Mouse (Mus musculus) hindbrain, embryonic 16.5 days (tissue): ENCODE data around the gene Skor1. TPM values are rescaled to one million over a fixed set of nuclear protein-coding genes. Genes with fewer than 3 reads are reported as not detected.

Experiments used
- ATAC-seq: fragments of 200-750 bp; cut with Nextera tagmentation; 2 replicates; pipeline ENCODE4 v1.8.0; 2017; ENCODE audit warnings: moderate TSS enrichment, moderate library complexity
- H3K27ac ChIP-seq: fragments of 300-500 bp; sonication (generic); 2 replicates; pipeline ENCODE4 v1.5.1; 2014; ENCODE audit warnings: low read depth, mild to moderate bottlenecking, control low read depth, low read length, moderate library complexity
- H3K27me3 ChIP-seq: fragments of 300-500 bp; sonication (generic); replicated peaks from 2 replicates; pipeline ENCODE4 v1.6.1; 2014; ENCODE audit warnings: low read length; ENCODE audit not compliant: control insufficient read depth, insufficient read depth
- H3K36me3 ChIP-seq: fragments of 300-500 bp; sonication (generic); 2 replicates; pipeline ENCODE4 v1.6.1; 2014; ENCODE audit warnings: mild to moderate bottlenecking, low read length, moderate library complexity, mixed read lengths; ENCODE audit not compliant: control insufficient read depth, insufficient read depth
- H3K4me1 ChIP-seq: fragments of 300-500 bp; sonication (generic); 2 replicates; pipeline ENCODE4 v1.6.1; 2014; ENCODE audit warnings: low read depth, low read length; ENCODE audit not compliant: control insufficient read depth, insufficient read depth
- H3K4me2 ChIP-seq: fragments of 300-500 bp; sonication (generic); 2 replicates; pipeline ENCODE4 v1.6.1; 2014; ENCODE audit warnings: mild to moderate bottlenecking, low read length, control low read depth, moderate library complexity
- H3K4me3 ChIP-seq: fragments of 300-500 bp; sonication (generic); 2 replicates; pipeline ENCODE4 v1.5.1; 2014; ENCODE audit warnings: mild to moderate bottlenecking, low read length, control low read depth, moderate library complexity
- H3K9ac ChIP-seq: fragments of 300-500 bp; sonication (generic); 2 replicates; pipeline ENCODE4 v1.6.1; 2014; ENCODE audit warnings: low read depth, mild to moderate bottlenecking, control low read depth, low read length, moderate library complexity
- H3K9me3 ChIP-seq: fragments of 300-500 bp; sonication (generic); 2 replicates; pipeline ENCODE4 v1.6.1; 2014; ENCODE audit warnings: mild to moderate bottlenecking, low read length, moderate library complexity; ENCODE audit not compliant: control insufficient read depth
- WGBS: fragments of 180-500 bp; shearing (Covaris S2); extraction: QIAGEN DNeasy Blood & Tissue Kit; methylation state at CpG from one replicate; pipeline ENCODE4 v1.1.7; 2014; 5-methylcytosine and 5-hydroxymethylcytosine counted together
- polyA plus RNA-seq: library from polyadenylated mRNA; unstranded; fragments of >200 nt; fragmentation: Nextera tagmentation; extraction: Ambion mirVana; gene quantifications from 2 replicates; pipeline ENCODE4 v1.2.1, GENCODE M21; 2015

Gene Skor1
- polyA plus RNA-seq, 1 experiment from 2014 or later, result 10.8 TPM

GRCm38 (mm10) chr9:63129641-63130041, 19.1 kb downstream of the Skor1 start:
- H3K4me1 ChIP-seq, result peaks cover 13% of the 10 kb centered on the region
- no peaks in the 10 kb centered on the region for H3K9me3 ChIP-seq
- H3K27ac ChIP-seq, result no peak overlapping the region
- H3K4me2 ChIP-seq, result no peak overlapping the region
- H3K27me3 ChIP-seq, result no peaks in the 10 kb centered on the region; the same call in 1 of the 2 replicates
- 81% methylated on average over 8 of the region's 8 CpGs for WGBS
- H3K36me3 ChIP-seq, result no peaks in the 10 kb centered on the region
- ATAC-seq, result no peak
- no peak overlapping the region for H3K9ac ChIP-seq
- H3K4me3 ChIP-seq, result no peak overlapping the region

- no peak overlapping the region for H3K27ac ChIP-seq
- H3K9me3 ChIP-seq, result no peaks in the 10 kb centered on the region
- H3K36me3 ChIP-seq, result no peaks in the 10 kb centered on the region
- no peak overlapping the region for H3K4me2 ChIP-seq
- no peak for ATAC-seq
- H3K4me3 ChIP-seq, result no peak overlapping the region
- no peak overlapping the region for H3K9ac ChIP-seq
- H3K27me3 ChIP-seq, result no peaks in the 10 kb centered on the region
- no peaks in the 10 kb centered on the region for H3K4me1 ChIP-seq
- 46% methylated on average over 9 of the region's 9 CpGs for WGBS
Measured at GRCm38 (mm10) chr9:63124512-63124911, 24.2 kb downstream of the Skor1 start.

GRCm38 (mm10) chr9:63123451-63124438, 25.0 kb downstream of the Skor1 start:
- Histone ChIP-seq H3K4me2 (peak overlapping the region; percentile 93), H3K9ac (peak overlapping the region; percentile 75), H3K4me1 (no peaks in the 10 kb centered on the region), H3K9me3 (no peaks in the 10 kb centered on the region), H3K36me3 (no peaks in the 10 kb centered on the region), H3K27ac (peak overlapping the region; percentile 63), H3K4me3 (peak overlapping the region; percentile 52), H3K27me3 (no peaks in the 10 kb centered on the region)
- 8% methylated on average over 27 of the region's 30 CpGs for WGBS
- peak; percentile 97 for ATAC-seq

- H3K4me2 ChIP-seq, result no peak overlapping the region
- H3K36me3 ChIP-seq, result no peaks in the 10 kb centered on the region
- H3K27me3 ChIP-seq, result no peaks in the 10 kb centered on the region
- no peak for ATAC-seq
- no peaks in the 10 kb centered on the region for H3K4me1 ChIP-seq
- H3K9me3 ChIP-seq, result no peaks in the 10 kb centered on the region
- no peak overlapping the region for H3K27ac ChIP-seq
- 52% methylated on average over 8 of the region's 8 CpGs for WGBS
- H3K4me3 ChIP-seq, result no peak overlapping the region
- no peak overlapping the region for H3K9ac ChIP-seq
Measured at GRCm38 (mm10) chr9:63122161-63122833, 26.5 kb downstream of the Skor1 start.

- H3K9ac ChIP-seq, result no peak overlapping the region
- no peak for ATAC-seq
- H3K27me3 ChIP-seq, result no peaks in the 10 kb centered on the region
- H3K4me2 ChIP-seq, result no peak overlapping the region
- H3K9me3 ChIP-seq, result no peaks in the 10 kb centered on the region
- H3K4me1 ChIP-seq, result no peaks in the 10 kb centered on the region
- 66% methylated on average over 5 of the region's 5 CpGs for WGBS
- no peak overlapping the region for H3K4me3 ChIP-seq
- no peak overlapping the region for H3K27ac ChIP-seq
- no peaks in the 10 kb centered on the region for H3K36me3 ChIP-seq
Measured at GRCm38 (mm10) chr9:63118385-63118784, 30.4 kb downstream of the Skor1 start.

- Histone ChIP-seq H3K9me3 (no peaks in the 10 kb centered on the region), H3K4me1 (peaks cover 10% of the 10 kb centered on the region), H3K4me2 (no peak overlapping the region), H3K36me3 (no peaks in the 10 kb centered on the region), H3K4me3 (no peak overlapping the region), H3K9ac (no peak overlapping the region), H3K27me3 (no peaks in the 10 kb centered on the region), H3K27ac (no peak overlapping the region)
- no peak for ATAC-seq
- WGBS, result 63% methylated on average over 3 of the region's 3 CpGs
Measured at GRCm38 (mm10) chr9:63112514-63112913, 36.2 kb downstream of the Skor1 start.

- 9% methylated on average over 2 of the region's 2 CpGs for WGBS
- no peaks in the 10 kb centered on the region for H3K9me3 ChIP-seq
- no peak overlapping the region for H3K9ac ChIP-seq
Measured at GRCm38 (mm10) chr9:63109782-63110087, 39.0 kb downstream of the Skor1 start.

GRCm38 (mm10) chr9:63109020-63109781, 39.6 kb downstream of the Skor1 start:
- no peaks in the 10 kb centered on the region for H3K36me3 ChIP-seq
- peaks cover 10% of the 10 kb centered on the region for H3K4me1 ChIP-seq
- H3K27me3 ChIP-seq, result no peaks in the 10 kb centered on the region
- peak overlapping the region; percentile 86 for H3K4me2 ChIP-seq
- H3K27ac ChIP-seq, result peak overlapping the region; percentile 80
- no peaks in the 10 kb centered on the region for H3K9me3 ChIP-seq
- ATAC-seq, result peak; percentile 88
- peak overlapping the region; percentile 61 for H3K9ac ChIP-seq
- peak overlapping the region; percentile 47 for H3K4me3 ChIP-seq
- WGBS, result 2% methylated on average over 34 of the region's 34 CpGs

More at GRCm38 (mm10) chr9:63109782-63110087, 39.0 kb downstream of the Skor1 start:
- H3K4me3 ChIP-seq, result no peak overlapping the region
- no peaks in the 10 kb centered on the region for H3K36me3 ChIP-seq
- H3K4me1 ChIP-seq, result peaks cover 10% of the 10 kb centered on the region
- ATAC-seq, result no peak
- H3K4me2 ChIP-seq, result peak overlapping the region; percentile 86
- H3K27me3 ChIP-seq, result no peaks in the 10 kb centered on the region
- peak overlapping the region; percentile 80 for H3K27ac ChIP-seq
